Mouse (Mus musculus): ENCODE measurements around the gene Aldh1a2. TPM values are rescaled to one million over a fixed set of nuclear protein-coding genes. Genes with fewer than 3 reads are reported as not detected.

Aldh1a2 gene
- total RNA-seq, 2 experiments from 2014 or later = not detected

- ATAC-seq (replicated peaks; ENCODE audit: low FRiP score, poor library complexity, severe bottlenecking) = no peak
Measured at GRCm38 (mm10) chr9:71285231-71285630, 69.6 kb downstream of the Aldh1a2 start.

- no peak for ATAC-seq (replicated peaks; ENCODE audit: low FRiP score, poor library complexity, severe bottlenecking)
Measured at GRCm38 (mm10) chr9:71286420-71286819, 70.8 kb downstream of the Aldh1a2 start.

GRCm38 (mm10) chr9:71288738-71289137, 73.1 kb downstream of the Aldh1a2 start:
- ATAC-seq (replicated peaks; ENCODE audit: low FRiP score, poor library complexity, severe bottlenecking) = no peak

GRCm38 (mm10) chr9:71289810-71290209, 74.2 kb downstream of the Aldh1a2 start:
- ATAC-seq (replicated peaks; ENCODE audit: low FRiP score, poor library complexity, severe bottlenecking) = no peak

DNA sequence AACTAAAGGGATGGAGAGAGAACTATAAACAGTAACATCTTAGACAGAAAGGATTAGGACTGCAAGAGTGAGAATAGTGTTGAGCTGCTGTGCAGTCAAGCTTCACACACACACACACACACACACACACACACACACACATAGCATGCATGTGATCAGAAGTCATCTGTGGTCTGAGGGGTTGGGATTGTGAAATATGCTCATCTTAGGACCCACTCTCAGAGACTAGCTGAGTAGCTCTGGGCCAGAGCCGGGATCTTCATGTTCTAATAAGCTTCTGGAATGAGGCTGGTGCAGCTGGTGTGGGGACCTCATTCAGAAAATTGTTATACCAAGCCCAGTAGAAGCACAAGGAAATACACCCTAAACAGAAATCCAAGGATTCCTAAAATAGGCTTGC, 75.1 kb downstream of the Aldh1a2 start:
- no peak for ATAC-seq (replicated peaks; ENCODE audit: low FRiP score, poor library complexity, severe bottlenecking)

DNA sequence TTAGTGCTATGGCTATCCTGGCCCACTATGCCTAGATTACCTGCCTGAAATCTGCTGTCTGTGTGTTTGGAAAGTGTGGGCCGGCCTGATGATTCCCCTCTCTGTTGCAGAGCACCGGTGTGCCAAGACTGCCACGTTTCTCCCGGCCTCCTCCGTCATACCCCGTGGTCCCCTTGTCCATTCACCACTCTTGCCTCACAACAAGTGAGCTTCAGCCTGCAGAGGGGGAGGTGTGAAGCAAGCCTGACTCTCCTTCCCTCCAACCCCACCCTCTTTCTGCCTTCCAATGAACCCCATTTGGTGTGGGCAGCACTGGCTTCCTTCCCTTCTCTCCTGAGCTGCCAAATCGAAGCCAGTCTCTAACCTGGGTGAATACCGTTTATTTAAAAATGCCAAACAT, 79.9 kb downstream of the Aldh1a2 start:
- no peak for ATAC-seq (replicated peaks; ENCODE audit: low FRiP score, poor library complexity, severe bottlenecking)

- no peak for ATAC-seq (replicated peaks; ENCODE audit: low FRiP score, poor library complexity, severe bottlenecking)
Measured at GRCm38 (mm10) chr9:71303594-71303993, 88.0 kb downstream of the Aldh1a2 start.

DNA sequence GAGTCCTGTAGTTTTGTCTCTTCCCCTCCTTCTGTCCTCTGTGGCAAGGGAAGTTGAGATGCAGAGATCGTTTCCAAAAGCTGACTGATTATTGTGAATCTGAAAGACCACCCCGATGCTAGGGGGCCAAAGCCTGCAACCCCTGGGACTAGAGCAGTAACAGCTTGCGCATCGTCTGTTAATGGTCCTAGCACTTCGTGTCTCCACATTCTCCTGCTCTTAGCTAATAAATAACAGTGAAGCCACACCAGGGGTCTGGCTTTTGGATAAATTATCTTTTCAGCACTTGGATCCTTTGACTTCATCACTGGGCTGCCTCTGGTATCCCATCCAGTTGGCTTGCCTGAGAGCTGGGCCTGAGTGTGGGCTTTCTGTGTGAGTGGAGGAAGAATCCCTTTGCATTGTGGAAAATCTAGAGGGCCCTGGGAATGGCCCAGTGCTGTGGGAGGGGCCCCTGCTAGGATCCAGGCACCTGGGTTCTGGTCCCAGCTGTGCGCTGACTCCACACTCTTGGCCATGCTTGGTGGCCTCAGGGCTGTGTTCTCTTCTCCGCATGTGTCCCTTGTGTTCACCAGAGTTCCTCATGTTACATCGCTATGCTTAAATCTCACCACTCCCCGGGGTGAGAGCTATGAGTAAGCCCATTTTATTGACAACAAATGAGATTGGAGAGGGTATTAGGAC, 91.7 kb downstream of the Aldh1a2 start:
- ATAC-seq (replicated peaks; ENCODE audit: low FRiP score, poor library complexity, severe bottlenecking) = no peak

DNA sequence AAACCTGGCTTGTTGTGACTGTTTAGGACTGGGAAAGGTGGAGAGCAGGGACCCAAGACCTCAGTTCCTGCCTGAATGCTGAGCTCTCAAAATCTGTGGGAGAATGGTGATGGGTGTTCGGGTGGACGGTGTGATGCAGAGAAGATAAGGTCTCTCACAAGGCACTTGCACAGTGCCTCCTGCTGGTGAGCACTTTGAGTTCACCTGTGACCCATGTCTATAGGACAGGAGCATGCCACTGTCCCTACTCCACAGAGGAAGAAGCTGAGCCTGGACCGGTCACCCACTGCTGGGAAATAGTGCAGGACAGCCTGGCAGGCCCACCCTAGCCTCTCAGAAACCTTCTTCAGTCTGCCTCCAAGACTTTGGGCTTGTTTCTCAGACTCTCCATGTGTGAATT, 100.4 kb downstream of the Aldh1a2 start:
- ATAC-seq (replicated peaks; ENCODE audit: low FRiP score, poor library complexity, severe bottlenecking) = no peak

GRCm38 (mm10) chr9:71317096-71317920, 101.7 kb downstream of the Aldh1a2 start:
- ATAC-seq (replicated peaks; ENCODE audit: low FRiP score, poor library complexity, severe bottlenecking) = no peak

GRCm38 (mm10) chr9:71317921-71318241, 102.3 kb downstream of the Aldh1a2 start:
- ATAC-seq (replicated peaks; ENCODE audit: low FRiP score, poor library complexity, severe bottlenecking) = no peak

GRCm38 (mm10) chr9:71319776-71320175, 104.2 kb downstream of the Aldh1a2 start:
- no peak for ATAC-seq (replicated peaks; ENCODE audit: low FRiP score, poor library complexity, severe bottlenecking)

GRCm38 (mm10) chr9:71320246-71321155, 104.9 kb downstream of the Aldh1a2 start:
- ATAC-seq (replicated peaks; ENCODE audit: low FRiP score, poor library complexity, severe bottlenecking) = no peak

DNA sequence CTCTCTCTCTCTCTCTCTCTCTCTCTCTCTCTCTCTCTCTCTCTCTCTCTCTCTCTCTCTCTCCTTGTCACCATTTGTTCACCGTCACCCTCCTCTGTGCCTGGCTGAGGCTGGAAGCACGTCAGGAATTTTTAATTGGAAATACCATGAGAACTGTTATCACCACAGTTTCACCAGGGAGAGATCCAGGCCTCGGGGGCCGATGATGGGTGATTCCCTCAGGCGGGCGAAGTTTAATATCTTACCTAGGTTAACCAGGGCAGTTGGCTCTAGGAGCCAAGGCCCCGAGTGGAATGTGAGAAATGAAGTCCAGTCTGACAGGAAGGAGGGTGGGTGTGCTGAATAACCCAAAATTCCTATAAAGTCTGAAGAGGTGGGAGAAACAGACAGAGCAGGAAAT, 105.8 kb downstream of the Aldh1a2 start:
- ATAC-seq (replicated peaks; ENCODE audit: low FRiP score, poor library complexity, severe bottlenecking) = no peak

GRCm38 (mm10) chr9:71321871-71322270, 106.3 kb downstream of the Aldh1a2 start:
- no peak for ATAC-seq (replicated peaks; ENCODE audit: low FRiP score, poor library complexity, severe bottlenecking)

- no peak for ATAC-seq (replicated peaks; ENCODE audit: low FRiP score, poor library complexity, severe bottlenecking)
Measured at GRCm38 (mm10) chr9:71323303-71323952, 107.8 kb downstream of the Aldh1a2 start.

- ATAC-seq (replicated peaks; ENCODE audit: low FRiP score, poor library complexity, severe bottlenecking) = no peak
Measured at GRCm38 (mm10) chr9:71324060-71324459, 108.5 kb downstream of the Aldh1a2 start.

- no peak for ATAC-seq (replicated peaks; ENCODE audit: low FRiP score, poor library complexity, severe bottlenecking)
Measured at GRCm38 (mm10) chr9:71326261-71326660, 110.7 kb downstream of the Aldh1a2 start.

DNA sequence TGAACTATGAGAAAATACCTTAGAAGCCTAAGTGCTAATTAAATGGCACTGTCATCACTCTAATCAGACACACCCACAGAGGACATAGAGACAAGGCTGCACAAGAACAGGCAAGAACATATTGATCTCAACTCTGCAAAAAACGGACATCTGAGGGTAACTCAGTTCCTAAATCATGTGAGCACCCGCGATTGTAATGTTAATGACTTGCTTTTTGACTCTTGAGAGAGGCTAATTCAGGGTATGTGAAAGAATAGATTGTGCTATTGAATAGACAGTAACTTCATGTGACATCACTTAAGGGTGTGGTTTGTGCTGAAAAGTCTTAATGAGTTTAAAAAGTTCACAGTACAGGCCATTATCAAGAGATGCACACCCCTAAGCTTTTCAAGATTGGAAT, 116.1 kb downstream of the Aldh1a2 start:
- ATAC-seq (replicated peaks; ENCODE audit: low FRiP score, poor library complexity, severe bottlenecking) = no peak

GRCm38 (mm10) chr9:71336674-71337073, 121.1 kb downstream of the Aldh1a2 start:
- no peak for ATAC-seq (replicated peaks; ENCODE audit: low FRiP score, poor library complexity, severe bottlenecking)

Data from erythroid progenitor cell, adult 5-6 weeks (primary cell).